Mouse (Mus musculus): Measurements from ENCODE around the gene Odf3.

DNA sequence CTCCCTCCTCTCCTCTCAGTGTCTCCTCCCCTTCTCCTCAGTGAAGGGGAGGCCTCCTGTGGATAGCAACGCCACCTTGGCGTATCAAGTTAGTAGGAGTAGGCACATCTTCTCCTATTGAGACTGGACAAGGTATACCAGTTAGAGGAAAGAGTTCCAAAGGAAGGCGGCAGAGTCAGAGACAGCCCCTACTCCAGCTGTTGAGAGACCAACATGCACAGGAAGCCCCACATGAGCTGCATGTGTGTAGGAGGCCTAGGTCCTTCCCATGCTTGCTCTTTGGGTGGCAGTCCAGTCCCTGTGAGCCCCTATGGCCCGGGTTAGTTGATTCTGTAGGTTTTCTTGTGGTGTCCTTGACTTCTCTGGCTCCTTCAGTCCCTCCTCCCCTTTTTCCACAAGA, 14.3 kb upstream of the Odf3 start:
- TF ChIP-seq E2F4 (IDR thresholded peaks at IDR 0.05; ENCODE audit: insufficient replicate concordance, low read depth, low read length): no peak
- no peak for TF ChIP-seq KAT2A (IDR thresholded peaks at IDR 0.05; ENCODE audit: insufficient replicate concordance, low read length)
- TF ChIP-seq PAX5 (IDR thresholded peaks at IDR 0.05; ENCODE audit: low read length): no peak
